Mouse (Mus musculus): Measurements from ENCODE around the gene Kcnmb4.

- TF ChIP-seq POLR2A (IDR thresholded peaks at IDR 0.05; ENCODE audit: borderline replicate concordance, extremely low read depth, insufficient read depth, insufficient read length, poor library complexity, severe bottlenecking) (no peak), CTCF (IDR thresholded peaks at IDR 0.05; ENCODE audit: borderline replicate concordance, extremely low read depth, insufficient read depth, insufficient read length) (no peak)
These were observed 41.5 kb upstream of the Kcnmb4 start for GRCm38 (mm10) chr10:116515158-116515557.

All from brain, embryonic 14.5 days (tissue).